Mouse (Mus musculus) liver, embryonic 14.5 days (tissue): ENCODE measurements around the gene St6galnac3. TPM values are rescaled to one million over a fixed set of nuclear protein-coding genes. Genes with fewer than 3 reads are reported as not detected.

ENCODE experiments used
- ATAC-seq: fragments of 200-750 bp; cut with Nextera tagmentation; 2 replicates; pipeline ENCODE4 v1.8.0; 2017; ENCODE audit warnings: moderate number of reproducible peaks, mild to moderate bottlenecking, moderate library complexity; ENCODE audit not compliant: insufficient read depth
- DNase-seq, 3 experiments: peaks; one replicate each; pipeline ENCODE4 v3.0.0-alpha.2; 2012 to 2013; ENCODE audit warnings: low read depth in 3 of 3, low spot score in 3 of 3
- H3K27ac ChIP-seq: fragments of 300-500 bp; sonication (generic); 2 replicates; pipeline ENCODE4 v1.5.1; 2014; ENCODE audit warnings: moderate library complexity, mild to moderate bottlenecking, control low read depth, inconsistent platforms
- H3K27me3 ChIP-seq: fragments of 300-500 bp; sonication (generic); 2 replicates; pipeline ENCODE4 v1.6.1; 2014; ENCODE audit warnings: mild to moderate bottlenecking, low read length, moderate library complexity; ENCODE audit not compliant: control insufficient read depth, insufficient read depth
- H3K36me3 ChIP-seq: fragments of 300-500 bp; sonication (generic); replicated peaks from 2 replicates; pipeline ENCODE4 v1.6.1; 2014; ENCODE audit warnings: low read depth; ENCODE audit not compliant: control insufficient read depth, insufficient read depth
- H3K4me1 ChIP-seq, 2 experiments: fragments of 200-500 bp in 1 of 2; fragments of 300-500 bp in 1 of 2; sonication (generic) in 1 of 2; replicated peaks; 2 replicates each; pipeline ENCODE4 v1.6.1; 2012 to 2014; ENCODE audit warnings: antibody characterized with exemption in 1 of 2, inconsistent platforms in 1 of 2, low read length in 1 of 2; ENCODE audit not compliant: control insufficient read depth in 2 of 2, insufficient read depth in 2 of 2
- H3K4me2 ChIP-seq: fragments of 300-500 bp; sonication (generic); 2 replicates; pipeline ENCODE4 v1.6.1; 2014; ENCODE audit warnings: low read depth, mild to moderate bottlenecking, control low read depth, moderate library complexity
- H3K4me3 ChIP-seq, 2 experiments: fragments of 200-500 bp in 1 of 2; fragments of 300-500 bp in 1 of 2; sonication (generic) in 1 of 2; 2 replicates each; pipeline ENCODE4 v1.5.1; 2012 to 2014; ENCODE audit warnings: low read depth in 2 of 2, low read length in 2 of 2, mild to moderate bottlenecking in 2 of 2, control low read depth in 1 of 2, inconsistent platforms in 1 of 2, moderate library complexity in 1 of 2; ENCODE audit not compliant: insufficient read depth in 1 of 2
- H3K9ac ChIP-seq: fragments of 300-500 bp; sonication (generic); replicated peaks from 2 replicates; pipeline ENCODE4 v1.6.1; 2014; ENCODE audit warnings: mild to moderate bottlenecking, control low read depth, moderate library complexity
- H3K9me3 ChIP-seq: fragments of 300-500 bp; sonication (generic); 2 replicates; pipeline ENCODE4 v1.6.1; 2016; ENCODE audit warnings: low read length, mixed read lengths; ENCODE audit not compliant: control insufficient read depth
- CTCF ChIP-seq: IDR thresholded peaks from 2 replicates; pipeline ENCODE4 v1.5.1; 2016; ENCODE audit warnings: antibody characterized with exemption, low read depth, control low read depth
- EP300 ChIP-seq: IDR thresholded peaks from 2 replicates; pipeline ENCODE4 v1.6.1; 2016; ENCODE audit warnings: antibody characterized with exemption, low read depth
- WGBS: fragments of 180-500 bp; shearing (Covaris S2); extraction: QIAGEN DNeasy Blood & Tissue Kit; methylation state at CpG from one replicate; pipeline ENCODE4 v1.1.7; 2014; ENCODE audit not compliant: insufficient replicate concordance; 5-methylcytosine and 5-hydroxymethylcytosine counted together
- polyA plus RNA-seq, 2 experiments: library from polyadenylated mRNA; depleted of rRNA in 1 of 2; stranded (reverse) in 1 of 2; unstranded in 1 of 2; fragments of >200 nt; fragmentation: Nextera tagmentation in 1 of 2; extraction: Ambion mirVana in 1 of 2; gene quantifications; 2 replicates each; pipeline versions ENCODE4 v1.2.1 to v1.2.3; 2012 to 2014

St6galnac3 gene
- polyA plus RNA-seq, 2 experiments, result 2.9 to 5.7 TPM

GRCm38 (mm10) chr3:153176749-153177148 lies 548.2 kb downstream of the St6galnac3 start:
- H3K36me3 ChIP-seq, result no peaks in the 10 kb centered on the region
- ATAC-seq, result no peak
- TF ChIP-seq EP300, result no peak
- no peak for TF ChIP-seq CTCF

GRCm38 (mm10) chr3:153176325-153176724 lies 548.6 kb downstream of the St6galnac3 start:
- Histone ChIP-seq H3K9ac (no peak overlapping the region), H3K4me2 (no peak overlapping the region), H3K9me3 (no peaks in the 10 kb centered on the region), H3K27ac (no peak overlapping the region), H3K27me3 (no peaks in the 10 kb centered on the region), H3K4me1 (no peaks in the 10 kb centered on the region), H3K36me3 (no peaks in the 10 kb centered on the region), H3K4me3 (no peak overlapping the region)
- ATAC-seq (no peak), DNase-seq (no peak)
- TF ChIP-seq EP300 (no peak), CTCF (peak; percentile 23; the same call in 1 of the 2 replicates)
- WGBS, result 52% methylated on average over 6 of the region's 6 CpGs

More at GRCm38 (mm10) chr3:153176749-153177148, 548.2 kb downstream of the St6galnac3 start:
- H3K27ac ChIP-seq, result no peak overlapping the region
- DNase-seq, result no peak
- H3K4me3 ChIP-seq, result no peak overlapping the region
- no peaks in the 10 kb centered on the region for H3K27me3 ChIP-seq
- H3K4me1 ChIP-seq, result no peaks in the 10 kb centered on the region
- 63% methylated on average over 4 of the region's 4 CpGs for WGBS
- no peak overlapping the region for H3K9ac ChIP-seq
- no peak overlapping the region for H3K4me2 ChIP-seq
- H3K9me3 ChIP-seq, result no peaks in the 10 kb centered on the region

GRCm38 (mm10) chr3:153174336-153175033 lies 550.5 kb downstream of the St6galnac3 start:
- H3K9me3 ChIP-seq, result no peaks in the 10 kb centered on the region
- 64% methylated on average over 11 of the region's 11 CpGs for WGBS
- no peak for DNase-seq
- ATAC-seq, result no peak
- no peak overlapping the region for H3K4me3 ChIP-seq
- H3K4me1 ChIP-seq, result no peaks in the 10 kb centered on the region
- H3K9ac ChIP-seq, result no peak overlapping the region
- H3K27me3 ChIP-seq, result no peaks in the 10 kb centered on the region
- no peaks in the 10 kb centered on the region for H3K36me3 ChIP-seq
- no peak for TF ChIP-seq EP300
- no peak for TF ChIP-seq CTCF
- no peak overlapping the region for H3K27ac ChIP-seq
- H3K4me2 ChIP-seq, result no peak overlapping the region

GRCm38 (mm10) chr3:153173567-153173966 lies 551.4 kb downstream of the St6galnac3 start:
- Histone ChIP-seq H3K4me3 (no peak overlapping the region), H3K9ac (no peak overlapping the region), H3K27me3 (no peaks in the 10 kb centered on the region), H3K4me2 (no peak overlapping the region), H3K4me1 (no peaks in the 10 kb centered on the region), H3K9me3 (no peaks in the 10 kb centered on the region), H3K27ac (no peak overlapping the region), H3K36me3 (no peaks in the 10 kb centered on the region)
- WGBS, result 57% methylated on average over 2 of the region's 2 CpGs
- ATAC-seq (no peak), DNase-seq (no peak)
- TF ChIP-seq CTCF, result no peak
- no peak for TF ChIP-seq EP300

GRCm38 (mm10) chr3:153170146-153170545 lies 554.8 kb downstream of the St6galnac3 start:
- TF ChIP-seq CTCF, result no peak
- no peak for TF ChIP-seq EP300
- Histone ChIP-seq H3K4me3 (no peak overlapping the region), H3K4me2 (no peak overlapping the region), H3K27ac (no peak overlapping the region), H3K4me1 (no peaks in the 10 kb centered on the region), H3K9ac (no peak overlapping the region), H3K9me3 (no peaks in the 10 kb centered on the region), H3K27me3 (no peaks in the 10 kb centered on the region), H3K36me3 (no peaks in the 10 kb centered on the region)
- ATAC-seq (no peak), DNase-seq (no peak)
- 61% methylated on average over 4 of the region's 4 CpGs for WGBS
